Mouse (Mus musculus) intestine, postnatal 0 days (tissue): ENCODE data around the gene Speer4e. TPM values are rescaled to one million over a fixed set of nuclear protein-coding genes. Genes with fewer than 3 reads are reported as not detected.
A peak's percentile ranks its signal among the peaks of the same experiment; 100 is the strongest.
"Not testable (repeated sequence)": the region's sequence is repeated elsewhere in the genome, so short reads cannot be mapped to it uniquely, and the experiment has no call there.

Experiments used
- ATAC-seq: fragments of 200-750 bp; cut with Nextera tagmentation; 2 replicates; pipeline ENCODE4 v1.8.0; 2017; ENCODE audit warnings: mild to moderate bottlenecking, moderate TSS enrichment, moderate library complexity
- H3K27ac ChIP-seq: fragments of 300-500 bp; sonication (generic); 2 replicates; pipeline ENCODE4 v1.5.1; 2014; ENCODE audit warnings: mild to moderate bottlenecking, low read depth, low read length, moderate library complexity
- H3K27me3 ChIP-seq: fragments of 300-500 bp; sonication (generic); replicated peaks from 2 replicates; pipeline ENCODE4 v1.6.1; 2014; ENCODE audit warnings: low read length, mixed read lengths; ENCODE audit not compliant: control insufficient read depth, insufficient read depth
- H3K36me3 ChIP-seq: fragments of 300-500 bp; sonication (generic); 2 replicates; pipeline ENCODE4 v1.6.1; 2014; ENCODE audit warnings: mild to moderate bottlenecking, moderate library complexity; ENCODE audit not compliant: control insufficient read depth, insufficient read depth
- H3K4me1 ChIP-seq: fragments of 300-500 bp; sonication (generic); replicated peaks from 2 replicates; pipeline ENCODE4 v1.6.1; 2014; ENCODE audit warnings: antibody characterized with exemption, low read length, mixed read lengths; ENCODE audit not compliant: control insufficient read depth, insufficient read depth
- H3K4me2 ChIP-seq: fragments of 300-500 bp; sonication (generic); replicated peaks from 2 replicates; pipeline ENCODE4 v1.6.1; 2014; ENCODE audit warnings: low read depth, mild to moderate bottlenecking, moderate library complexity
- H3K4me3 ChIP-seq: fragments of 300-500 bp; sonication (generic); 2 replicates; pipeline ENCODE4 v1.5.1; 2014; ENCODE audit warnings: low read depth, low read length
- H3K9ac ChIP-seq: fragments of 300-500 bp; sonication (generic); 2 replicates; pipeline ENCODE4 v1.6.1; 2014; ENCODE audit warnings: mild to moderate bottlenecking, low read depth, low read length
- H3K9me3 ChIP-seq: fragments of 300-500 bp; sonication (generic); 2 replicates; pipeline ENCODE4 v1.6.1; 2016; ENCODE audit warnings: mixed run types; ENCODE audit not compliant: control insufficient read depth
- CTCF ChIP-seq: sonication (generic); IDR thresholded peaks from 2 replicates; pipeline ENCODE4 v1.5.1; 2016; ENCODE audit warnings: low read depth, mild to moderate bottlenecking, control low read depth, antibody characterized with exemption, moderate library complexity
- WGBS: fragments of 180-500 bp; shearing (Covaris S2); extraction: QIAGEN DNeasy Blood & Tissue Kit; methylation state at CpG from one replicate; pipeline ENCODE4 v1.1.7; 2014; 5-methylcytosine and 5-hydroxymethylcytosine counted together
- polyA plus RNA-seq: library from polyadenylated mRNA; unstranded; fragments of >200 nt; fragmentation: Nextera tagmentation; extraction: Ambion mirVana; gene quantifications from 2 replicates; pipeline ENCODE4 v1.2.1, GENCODE M21; 2015

Speer4e gene
- not detected in 2 replicates for polyA plus RNA-seq

GRCm38 (mm10) chr5:14938329-14938728 lies at the start of gene Speer4e:
Speer4e (minus strand) TSS chr5:14938429.
- H3K27ac ChIP-seq, H3K4me3 ChIP-seq, H3K4me1 ChIP-seq, H3K9ac ChIP-seq, H3K36me3 ChIP-seq, H3K27me3 ChIP-seq, H3K9me3 ChIP-seq, ATAC-seq, H3K4me2 ChIP-seq: not testable (repeated sequence)
- 46% methylated on average over 1 of the region's 1 CpGs for WGBS

GRCm38 (mm10) chr5:14986649-14987387 lies 48.6 kb upstream of the Speer4e start:
- not testable (repeated sequence) for H3K9me3 ChIP-seq, H3K4me2 ChIP-seq, H3K27me3 ChIP-seq, H3K36me3 ChIP-seq, H3K4me3 ChIP-seq, H3K27ac ChIP-seq, H3K9ac ChIP-seq, H3K4me1 ChIP-seq
- WGBS = 37% methylated on average over 5 of the region's 6 CpGs
- peak; percentile 13; the same call in 1 of the 2 replicates for TF ChIP-seq CTCF
- peak; percentile 76 for ATAC-seq

- ATAC-seq, H3K27me3 ChIP-seq, H3K36me3 ChIP-seq, H3K9ac ChIP-seq, H3K27ac ChIP-seq, H3K4me2 ChIP-seq, H3K4me1 ChIP-seq, H3K9me3 ChIP-seq, H3K4me3 ChIP-seq: not testable (repeated sequence)
- no CpG with 5 or more reads among the region's 1 CpGs for WGBS
These were observed 40.6 kb upstream of the Speer4e start, which contains the start of gene Gm10354 for GRCm38 (mm10) chr5:14978835-14979234. Gm10354 (minus strand) TSS chr5:14978935.

- not testable (repeated sequence) for H3K4me1 ChIP-seq, H3K4me3 ChIP-seq, H3K27ac ChIP-seq, H3K36me3 ChIP-seq, ATAC-seq, H3K27me3 ChIP-seq, H3K9me3 ChIP-seq, H3K4me2 ChIP-seq, H3K9ac ChIP-seq
- WGBS = 66% methylated on average over 4 of the region's 4 CpGs
These were observed 39.1 kb upstream of the Speer4e start for GRCm38 (mm10) chr5:14977368-14977767.

GRCm38 (mm10) chr5:14975294-14975693 lies 37.1 kb upstream of the Speer4e start:
- H3K4me1 ChIP-seq, H3K4me2 ChIP-seq, H3K36me3 ChIP-seq, H3K9me3 ChIP-seq, H3K4me3 ChIP-seq, H3K9ac ChIP-seq, H3K27me3 ChIP-seq, H3K27ac ChIP-seq, ATAC-seq: not testable (repeated sequence)
- 69% methylated on average over 3 of the region's 4 CpGs for WGBS

GRCm38 (mm10) chr5:14972841-14973240 lies 34.6 kb upstream of the Speer4e start:
- not testable (repeated sequence) for H3K9ac ChIP-seq, H3K27ac ChIP-seq, ATAC-seq, H3K36me3 ChIP-seq, H3K4me1 ChIP-seq, H3K27me3 ChIP-seq, H3K9me3 ChIP-seq, H3K4me2 ChIP-seq, H3K4me3 ChIP-seq
- WGBS = 81% methylated on average over 3 of the region's 3 CpGs

GRCm38 (mm10) chr5:14963821-14964220 lies 25.6 kb upstream of the Speer4e start:
- H3K4me2 ChIP-seq, ATAC-seq, H3K36me3 ChIP-seq, H3K27me3 ChIP-seq, H3K27ac ChIP-seq, H3K4me3 ChIP-seq, H3K9ac ChIP-seq, H3K9me3 ChIP-seq, H3K4me1 ChIP-seq: not testable (repeated sequence)
- WGBS = 79% methylated on average over 13 of the region's 13 CpGs

- WGBS = 82% methylated on average over 4 of the region's 4 CpGs
- H3K4me3 ChIP-seq, H3K36me3 ChIP-seq, H3K27me3 ChIP-seq, H3K4me2 ChIP-seq, H3K4me1 ChIP-seq, H3K9me3 ChIP-seq, ATAC-seq, H3K27ac ChIP-seq, H3K9ac ChIP-seq: not testable (repeated sequence)
These were observed 23.3 kb upstream of the Speer4e start for GRCm38 (mm10) chr5:14961502-14961901.

GRCm38 (mm10) chr5:14955928-14956706 lies 17.9 kb upstream of the Speer4e start:
- not testable (repeated sequence) for H3K4me3 ChIP-seq, H3K4me1 ChIP-seq, H3K9me3 ChIP-seq, H3K27me3 ChIP-seq, H3K27ac ChIP-seq, H3K9ac ChIP-seq, H3K36me3 ChIP-seq, H3K4me2 ChIP-seq
- 0 out of 2 replicates have a peak, but pooled peaks have one; percentile 53 for ATAC-seq
- WGBS = 77% methylated on average over 1 of the region's 1 CpGs
